Mouse (Mus musculus): ENCODE results near the gene Lce1b. TPM values are rescaled to one million over a fixed set of nuclear protein-coding genes. Genes with fewer than 3 reads are reported as not detected.
"Not testable (repeated sequence)": the region's sequence is repeated elsewhere in the genome, so short reads cannot be mapped to it uniquely, and the experiment has no call there.

Lce1b gene
- total RNA-seq (2022): not detected

DNA sequence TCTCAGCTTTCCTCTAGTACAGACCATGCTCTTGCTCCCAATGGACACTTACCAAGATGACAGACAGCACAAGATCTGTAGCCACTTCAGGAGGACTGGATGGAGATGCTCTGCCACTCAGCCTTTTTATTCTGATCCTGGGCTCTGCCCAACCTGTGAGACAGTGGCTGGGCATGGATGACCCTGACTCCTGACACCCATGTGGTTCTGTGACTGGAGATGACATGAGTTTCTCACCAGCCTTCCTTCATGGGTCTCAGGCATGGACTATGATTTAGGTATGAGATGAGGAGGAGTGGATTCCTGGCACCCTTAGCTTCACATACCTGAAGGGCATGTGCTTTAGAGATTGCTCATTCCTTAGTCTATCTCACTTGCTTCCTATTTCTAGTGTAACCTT is at the start of gene Lce1b:
TSS of gene Lce1b (minus strand) at position 101 of the 400 bp plus-strand sequence.
- DNase-seq (ENCODE audit: low spot score in 2 of 2): no peak

DNA sequence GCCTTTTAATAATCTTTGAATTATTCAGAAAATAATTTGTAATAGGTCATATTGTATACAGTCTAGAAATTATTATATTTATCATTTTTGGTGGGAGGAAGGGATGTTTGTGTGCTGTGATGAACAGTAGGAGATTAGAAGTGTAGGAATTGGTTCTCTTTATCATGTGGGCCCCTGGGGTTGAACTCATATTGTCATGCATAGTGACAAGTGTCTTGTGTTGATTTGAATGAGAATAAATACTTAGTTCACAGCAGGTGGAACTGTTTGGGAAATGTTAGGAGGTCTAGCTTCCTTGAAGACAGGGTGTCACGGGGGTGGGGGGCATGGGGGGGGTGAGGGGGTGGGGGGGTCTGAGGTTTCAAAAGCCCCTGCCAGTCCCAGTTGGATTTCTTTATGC is 37.9 kb upstream of the Lce1b start:
- DNase-seq (ENCODE audit: low spot score in 2 of 2): no peak

DNA sequence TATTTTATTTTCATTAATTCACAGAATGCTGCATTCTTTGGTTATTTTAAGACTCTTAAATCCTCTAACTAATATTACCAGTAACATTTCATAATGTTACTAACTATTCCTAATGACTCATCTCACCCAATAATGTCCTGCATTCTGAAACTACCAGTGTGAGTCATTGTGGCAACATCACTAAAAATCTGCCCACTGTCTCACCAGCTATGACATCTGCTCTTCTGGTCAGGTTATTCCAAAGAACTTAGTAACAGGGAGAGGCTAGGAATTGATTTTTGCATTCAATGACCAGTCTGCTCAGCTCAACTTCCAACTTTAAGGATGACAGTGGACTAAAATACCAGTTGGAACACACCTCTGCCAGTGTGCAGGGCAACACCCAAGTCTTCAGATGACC is 35.0 kb upstream of the Lce1b start:
- DNase-seq (ENCODE audit: low spot score in 2 of 2): no peak

DNA sequence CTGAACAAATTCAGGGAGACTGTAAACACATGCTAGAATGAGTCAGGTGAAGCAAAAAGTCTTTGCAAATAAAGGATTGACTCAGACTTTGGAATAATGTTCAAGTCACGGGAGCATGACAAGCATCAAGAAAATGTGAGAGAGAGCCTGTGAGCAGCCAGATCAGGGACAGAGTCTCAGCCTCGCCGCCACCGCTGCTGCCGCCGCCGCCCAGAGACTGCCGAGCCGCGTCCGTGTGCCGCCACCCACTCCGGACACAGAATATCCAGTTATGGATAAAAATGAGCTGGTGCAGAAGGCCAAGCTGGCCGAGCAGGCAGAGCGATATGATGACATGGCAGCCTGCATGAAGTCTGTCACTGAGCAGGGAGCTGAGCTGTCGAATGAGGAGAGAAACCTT is 32.4 kb upstream of the Lce1b start:
- DNase-seq (ENCODE audit: low spot score in 2 of 2): not testable (repeated sequence)

DNA sequence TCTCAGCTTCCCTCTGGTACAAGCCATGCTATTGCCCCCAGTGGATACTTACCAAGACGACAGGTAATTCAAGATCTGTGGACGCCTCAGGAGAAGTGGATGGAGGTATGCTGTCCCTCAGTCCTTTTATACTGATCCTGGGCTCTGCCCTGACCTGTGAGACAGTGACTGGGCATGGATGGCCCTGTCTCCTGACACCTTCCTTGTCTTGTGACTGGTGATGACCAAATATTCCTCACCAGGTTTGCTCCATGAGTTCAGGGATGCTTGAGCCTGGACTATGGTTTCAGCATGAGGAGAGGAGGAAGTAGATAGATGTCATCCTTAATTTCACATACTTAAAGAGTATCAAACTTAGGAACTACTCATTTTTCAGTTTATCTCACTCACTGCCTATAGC is 30.4 kb upstream of the Lce1b start, which contains the start of gene Lce1d:
TSS of gene Lce1d (minus strand) at position 101 of the 400 bp plus-strand sequence.
- DNase-seq (ENCODE audit: low spot score in 2 of 2): no peak

DNA sequence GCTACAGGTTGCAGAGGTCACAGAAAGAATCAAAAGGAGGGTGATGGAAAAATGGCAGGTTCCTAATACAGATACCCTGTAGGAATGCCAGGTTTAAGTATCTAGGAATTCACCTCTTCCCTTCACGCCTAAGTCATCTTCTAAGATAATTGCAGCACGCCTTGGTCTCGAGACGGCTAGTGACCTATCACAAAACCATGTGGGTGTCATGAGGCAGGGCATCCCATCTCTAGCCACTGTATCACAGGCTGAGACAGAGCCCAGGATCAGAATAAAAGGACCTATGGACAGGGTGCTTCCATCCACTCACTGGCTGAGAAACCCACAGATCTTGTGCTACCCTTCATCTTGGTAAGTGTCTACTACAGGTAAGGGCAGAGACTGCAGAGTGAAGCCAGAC is 22.2 kb upstream of the Lce1b start, which contains the start of gene Lce1c:
TSS of gene Lce1c (plus strand) at position 301 of the 400 bp plus-strand sequence.
- DNase-seq (ENCODE audit: low spot score in 2 of 2): no peak

DNA sequence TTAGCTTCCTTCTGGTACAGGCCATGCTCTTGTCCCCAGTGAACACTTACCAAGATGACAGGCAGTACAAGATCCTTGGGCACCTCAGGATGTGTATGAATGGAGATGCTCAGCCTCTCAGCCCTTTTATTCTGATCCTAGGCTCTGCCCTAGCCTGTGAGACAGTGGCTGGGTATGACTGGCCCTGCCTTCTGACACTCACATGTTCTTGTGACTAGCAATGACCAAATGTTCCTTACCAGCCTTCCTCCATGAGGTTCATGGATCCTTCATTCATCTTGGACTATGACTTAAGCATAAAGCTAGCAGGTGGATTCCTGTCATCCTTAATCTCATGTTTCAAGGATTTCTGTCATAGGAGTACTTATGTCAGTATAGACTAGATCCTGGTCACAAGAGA is 13.5 kb upstream of the Lce1b start, which contains the start of gene Lce1a2:
TSS of gene Lce1a2 (minus strand) at position 101 of the 400 bp plus-strand sequence.
- no peak for DNase-seq (ENCODE audit: low spot score in 2 of 2)

DNA sequence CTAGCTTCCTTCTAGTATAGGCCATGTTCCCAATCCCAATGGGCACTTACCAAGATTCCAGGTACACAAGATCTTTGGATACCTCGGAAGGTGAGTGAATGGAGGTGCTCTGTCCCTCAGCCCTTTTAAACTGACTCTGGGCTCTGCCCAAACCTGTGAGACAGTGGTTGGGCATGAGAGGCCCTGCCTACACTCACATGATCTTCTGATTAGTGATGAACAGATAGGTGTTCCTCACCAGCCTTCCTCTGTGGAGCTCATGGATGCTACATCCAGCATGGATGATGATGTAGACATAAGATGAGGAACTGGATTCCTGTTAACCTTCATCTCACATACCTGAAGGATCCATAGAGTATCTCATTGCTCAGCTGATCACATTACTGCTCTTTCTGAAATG is 8.5 kb downstream of the Lce1b start, which contains the start of gene Lce1a1:
TSS of gene Lce1a1 (minus strand) at position 101 of the 400 bp plus-strand sequence.
- DNase-seq (ENCODE audit: low spot score in 2 of 2): no peak

DNA sequence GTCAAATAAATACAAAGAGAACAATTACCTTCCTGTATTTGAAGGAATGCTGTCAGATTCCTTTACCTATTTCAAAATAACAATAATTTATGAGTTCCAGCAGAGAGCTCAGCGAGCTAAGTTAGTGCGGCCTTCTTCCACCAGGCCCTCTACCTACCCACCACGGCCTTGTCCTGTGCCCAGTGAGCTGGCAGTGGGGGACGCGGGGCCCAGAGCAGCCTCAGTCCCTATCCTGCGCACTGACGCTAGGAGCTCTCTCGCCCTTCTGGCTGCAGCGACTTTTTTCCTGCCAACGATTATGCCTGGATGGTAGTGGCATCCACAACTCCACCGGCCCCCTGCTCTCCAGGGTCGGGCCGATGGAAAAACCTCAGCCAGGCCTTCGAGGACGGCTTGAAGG is 16.9 kb downstream of the Lce1b start:
- DNase-seq (ENCODE audit: low spot score in 2 of 2): no peak

DNA sequence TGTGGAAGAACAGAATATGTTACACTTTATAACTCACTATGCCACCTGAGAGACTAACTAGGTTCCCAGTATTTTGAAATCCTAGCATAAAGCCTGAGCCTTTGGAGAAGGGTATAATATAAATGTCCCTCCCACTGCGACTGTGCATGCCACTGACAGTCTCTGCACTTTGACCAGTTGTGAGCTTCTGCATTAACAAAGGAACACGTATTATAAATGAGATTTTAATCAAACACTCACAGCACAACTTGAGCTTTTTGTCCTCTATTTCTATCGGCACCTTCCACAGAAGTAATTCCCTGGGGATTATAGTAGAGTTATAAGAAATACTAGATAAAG is 18.1 kb downstream of the Lce1b start:
- no peak for DNase-seq (ENCODE audit: low spot score in 2 of 2)

DNA sequence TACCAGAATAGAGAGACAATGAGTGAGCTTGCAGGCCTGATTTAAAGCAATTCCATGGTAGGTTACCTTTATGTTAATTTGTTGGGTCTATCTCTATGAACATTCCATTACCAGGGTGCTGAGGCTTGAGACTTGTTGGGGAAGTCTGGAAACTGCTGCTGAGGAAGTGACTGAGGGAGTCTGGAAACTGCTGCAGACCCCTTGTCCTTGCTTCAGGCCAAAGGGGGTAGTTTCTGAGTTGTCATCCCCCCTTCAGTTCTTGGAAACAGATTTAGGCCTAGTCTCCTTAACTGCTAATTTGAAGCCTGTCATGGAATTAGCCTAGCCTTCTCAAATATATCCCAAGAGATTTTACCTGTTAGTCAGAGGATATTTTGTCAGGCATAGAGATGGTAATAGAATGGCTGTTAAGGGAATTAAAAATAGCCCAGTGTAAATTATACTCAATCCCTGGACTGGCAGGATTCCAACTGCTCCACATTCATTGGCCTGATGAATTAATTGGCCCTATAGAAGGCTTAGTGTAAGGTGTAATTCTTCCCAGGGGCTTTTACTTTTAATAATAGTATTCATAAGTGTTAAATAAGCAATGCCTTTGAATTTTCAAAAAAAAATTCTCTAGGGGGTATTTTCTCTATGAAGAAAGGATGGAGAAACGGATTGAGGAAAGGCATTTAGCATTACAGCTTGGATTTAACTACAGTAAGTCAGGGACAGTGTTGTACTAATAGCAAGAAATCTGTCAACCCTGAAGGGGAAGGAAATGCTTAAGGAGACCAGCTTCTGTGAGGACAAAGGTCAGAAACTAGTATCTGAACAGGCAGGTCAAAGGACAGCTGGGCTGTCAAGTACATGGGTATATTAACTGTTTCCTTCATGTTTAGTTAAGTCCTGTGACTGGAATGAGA is 18.7 kb downstream of the Lce1b start:
- DNase-seq (ENCODE audit: low spot score in 2 of 2): no peak

DNA sequence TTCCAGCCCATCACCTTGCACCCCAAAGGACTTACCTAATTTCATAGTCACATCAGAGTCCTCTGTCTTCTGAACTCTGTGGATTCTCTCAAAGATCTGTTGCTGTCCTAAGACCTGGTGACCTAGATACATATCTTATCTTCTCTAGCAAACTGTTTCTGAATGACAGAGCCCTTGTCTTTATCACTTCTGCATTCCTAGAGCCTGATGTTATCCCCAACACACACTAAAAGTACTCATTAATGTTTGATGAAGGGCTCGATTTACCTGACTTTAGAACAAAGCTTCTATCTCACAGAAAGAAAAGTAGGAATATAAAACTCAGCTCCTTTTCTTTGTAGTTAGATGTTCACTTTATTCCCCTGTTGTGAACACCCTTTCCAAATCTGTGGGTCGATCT is 35.2 kb downstream of the Lce1b start, which contains the start of gene Lce6a:
TSS of gene Lce6a (minus strand) at position 101 of the 400 bp plus-strand sequence.
- no peak for DNase-seq (ENCODE audit: low spot score in 2 of 2)

DNA sequence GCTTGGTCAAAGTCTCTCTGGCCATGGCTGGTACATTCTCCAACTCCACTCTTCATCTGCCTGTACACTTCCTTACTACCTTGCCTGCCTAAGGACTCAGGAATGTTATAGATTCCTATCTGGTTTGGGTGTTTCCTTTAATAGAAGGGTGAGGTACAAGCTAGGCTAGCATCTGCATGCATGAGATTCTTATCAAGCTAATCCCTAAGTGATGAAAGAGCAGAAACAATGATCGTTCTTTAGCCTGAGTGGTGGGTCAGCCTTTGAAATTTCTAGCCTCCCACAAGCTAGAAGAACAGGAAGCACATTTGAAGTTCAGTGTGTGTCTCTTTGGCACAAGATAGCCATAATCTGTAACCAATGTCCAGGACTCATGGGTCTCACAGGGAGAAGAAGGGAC is 46.9 kb downstream of the Lce1b start:
- DNase-seq (ENCODE audit: low spot score in 2 of 2): no peak

DNA sequence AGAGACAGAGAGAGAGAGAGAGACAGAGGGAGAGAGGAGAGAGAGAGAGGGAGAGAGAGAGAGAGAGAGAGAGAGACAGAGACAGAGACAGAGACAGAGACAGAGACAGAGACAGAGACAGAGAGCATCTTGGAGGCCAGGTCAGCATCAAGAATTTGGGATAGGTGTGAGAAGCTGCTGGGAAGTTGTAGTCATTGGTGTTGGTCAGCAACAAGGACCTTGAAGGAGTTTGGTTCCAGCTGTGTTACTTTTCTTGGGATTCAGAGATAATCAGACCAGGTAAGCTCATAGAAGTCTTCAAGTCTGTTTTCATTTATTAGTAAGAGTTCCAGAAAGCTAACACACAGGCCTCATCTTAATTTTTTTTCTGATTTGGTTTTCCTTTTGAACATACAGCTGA is 49.3 kb downstream of the Lce1b start, which contains the start of gene 2210017I01Rik:
TSS of gene 2210017I01Rik (minus strand) at position 101 of the 400 bp plus-strand sequence.
- no peak for DNase-seq (ENCODE audit: low spot score in 2 of 2)

Other genes with a start within 250 kb of the Lce1b start
- gene Sprr2i, start 248.9 kb downstream of the Lce1b start, total RNA-seq (2022): not detected
- gene Sprr2j-ps, start 238.8 kb downstream of the Lce1b start, total RNA-seq (2022): not detected
- 1 to 10 TPM; 2.3 to 7.0 (median 3.9) TPM for gene Gm9774, start 227.5 kb downstream of the Lce1b start, total RNA-seq (2022)
- gene Sprr2k, start 224.3 kb downstream of the Lce1b start, total RNA-seq (2022): not detected
- not detected for gene Sprr1b, start 218.1 kb downstream of the Lce1b start, total RNA-seq (2022)
- gene Sprr3, start 198.2 kb downstream of the Lce1b start, total RNA-seq (2022): not detected
- not detected for gene Sprr1a, start 171.0 kb downstream of the Lce1b start, total RNA-seq (2022)
- gene Sprr4, start 156.4 kb downstream of the Lce1b start, total RNA-seq (2022): not detected
- not detected for gene 2310046K23Rik, start 122.4 kb downstream of the Lce1b start, total RNA-seq (2022)
- gene Ivl, start 83.2 kb downstream of the Lce1b start, total RNA-seq (2022): not detected
- gene Smcp, start 67.9 kb downstream of the Lce1b start, total RNA-seq (2022): not detected
- not detected for gene 2210017I01Rik, start 49.4 kb downstream of the Lce1b start, total RNA-seq (2022)
- not detected for gene Lce6a, start 35.3 kb downstream of the Lce1b start, total RNA-seq (2022)
- not detected for gene Lce1a1, start 8.6 kb downstream of the Lce1b start, total RNA-seq (2022)
- gene Lce1a2, start 13.4 kb upstream of the Lce1b start, total RNA-seq (2022): not detected
- gene Lce1c, start 22.3 kb upstream of the Lce1b start, total RNA-seq (2022): not detected
- gene Lce1d, start 30.3 kb upstream of the Lce1b start, total RNA-seq (2022): not detected
- gene Lce1e, start 52.1 kb upstream of the Lce1b start, total RNA-seq (2022): not detected
- gene Lce1f, start 63.4 kb upstream of the Lce1b start, total RNA-seq (2022): not detected
- not detected for gene Gm38119, start 82.2 kb upstream of the Lce1b start, total RNA-seq (2022)
- gene Lce1g, start 95.4 kb upstream of the Lce1b start, total RNA-seq (2022): not detected
- gene Lce1h, start 108.1 kb upstream of the Lce1b start, total RNA-seq (2022): not detected
- gene Lce1i, start 122.0 kb upstream of the Lce1b start, total RNA-seq (2022): not detected
- gene Lce1j, start 133.6 kb upstream of the Lce1b start, total RNA-seq (2022): not detected
- gene Lce1k, start 151.0 kb upstream of the Lce1b start, total RNA-seq (2022): not detected
- not detected for gene Kprp, start 170.3 kb upstream of the Lce1b start, total RNA-seq (2022)
- gene Lce1l, start 194.4 kb upstream of the Lce1b start, total RNA-seq (2022): not detected
- not detected for gene 2310050C09Rik, start 213.3 kb upstream of the Lce1b start, total RNA-seq (2022)

Data from layer of hippocampus, adult 8-10 months (tissue).